In the genomic region with DNA sequence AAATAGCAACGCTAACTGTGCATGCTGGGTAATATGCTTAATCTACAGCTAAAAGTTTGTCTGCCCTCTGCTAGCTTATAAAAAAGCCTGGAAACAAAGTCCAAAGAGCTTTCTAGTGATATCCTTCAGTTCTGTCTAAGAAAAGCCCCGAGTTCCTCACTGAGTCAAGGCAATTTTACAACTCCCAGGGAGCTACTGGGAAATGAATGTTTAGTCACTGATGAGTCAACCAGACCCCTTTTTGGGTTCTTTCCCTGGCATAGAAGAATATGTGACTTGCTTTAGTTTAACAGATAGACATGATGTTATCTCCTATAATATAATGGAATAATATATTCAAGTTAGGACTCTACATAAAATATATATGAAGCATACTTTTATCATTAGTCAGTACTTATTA, we compare ENCODE assay signal across 30 mouse cellular contexts.
DNase-seq lines count a peak whose midpoint lies in the region; ATAC-seq lines count a peak whose summit lies in the region.
"Had no signal": no experiment of that assay in that cellular context is flagged by ENCODE, and none has a peak within 500 bp of the region (broad histone marks: within the 10 kb centered on the region; RNA-seq: fewer than 3 reads in every experiment).

No protein-coding gene starts in this region.

- H3K27ac ChIP-seq in forebrain, embryonic 13.5 days: no peak overlapping the region
- H3K27ac ChIP-seq: embryonic facial prominence, embryonic 10.5 days; embryonic facial prominence, embryonic 13.5 days; forebrain, embryonic 12.5 days; heart, adult 2 months; heart, embryonic 10.5 days; heart, embryonic 13.5 days; hindbrain, embryonic 14.5 days; hindbrain, postnatal 0 days had no signal

- 78% methylated on average over 2 of the region's 2 CpGs for WGBS in forebrain, embryonic 13.5 days

- DNase-seq in frontal cortex, postnatal 25 days (ENCODE audit: low spot score in 2 of 2): no peak
- DNase-seq in 3T3-L1 (ENCODE audit: low read depth, low spot score) (peak; percentile 76), NIH3T3 (ENCODE audit: low read depth) (peak; percentile 54)
- no peak for DNase-seq in cerebellum, postnatal 4 days (ENCODE audit: low spot score in 2 of 2)
- DNase-seq: adrenal gland, postnatal 10 days; adrenal gland, postnatal 36 days; cerebellum, adult 11 months; cerebellum, adult 2 months; cerebellum, adult 9-11 months; cerebellum, postnatal 25 days; embryo, embryonic 11 days; gastrocnemius, postnatal 10 days; gastrocnemius, postnatal 36 days; heart, adult 2 months; heart, postnatal 14 days; heart, postnatal 4 days; kidney, adult 11 months had no signal

- H3K4me1 ChIP-seq in forebrain, embryonic 13.5 days: peaks cover 10% of the 10 kb centered on the region; the same call in 1 of the 2 replicates

- peak; percentile 43; the same call in 1 of the 2 replicates for ATAC-seq in frontal cortex, adult (ENCODE audit: low TSS enrichment)
- no peak for ATAC-seq in forebrain, embryonic 13.5 days
- ATAC-seq: forebrain, embryonic 16.5 days; hindbrain, postnatal 0 days; inflammation-experienced regulatory T-cells, adult 6 months; Patski had no signal

- no peak overlapping the region for H3K4me2 ChIP-seq in forebrain, embryonic 13.5 days
- H3K4me2 ChIP-seq: embryonic facial prominence, embryonic 13.5 days; forebrain, embryonic 12.5 days; heart, embryonic 13.5 days; hindbrain, embryonic 14.5 days had no signal

- H3K36me3 ChIP-seq in forebrain, embryonic 13.5 days (ENCODE audit: poor library complexity, severe bottlenecking): no peaks in the 10 kb centered on the region
- H3K36me3 ChIP-seq: embryonic facial prominence, embryonic 10.5 days; embryonic facial prominence, embryonic 13.5 days; forebrain, embryonic 12.5 days; heart, embryonic 10.5 days; heart, embryonic 13.5 days had no signal

- no peak overlapping the region for H3K9ac ChIP-seq in forebrain, embryonic 13.5 days
- H3K9ac ChIP-seq: embryonic facial prominence, embryonic 13.5 days; forebrain, embryonic 12.5 days; heart, embryonic 13.5 days; hindbrain, embryonic 14.5 days had no signal

- H3K9me3 ChIP-seq in forebrain, embryonic 13.5 days (replicated peaks): no peaks in the 10 kb centered on the region
- H3K9me3 ChIP-seq: embryonic facial prominence, embryonic 10.5 days; embryonic facial prominence, embryonic 13.5 days; forebrain, embryonic 12.5 days; heart, embryonic 10.5 days; heart, embryonic 13.5 days had no signal

- no peaks in the 10 kb centered on the region for H3K27me3 ChIP-seq in forebrain, embryonic 13.5 days
- H3K27me3 ChIP-seq: embryonic facial prominence, embryonic 13.5 days; heart, embryonic 13.5 days; Patski had no signal

- no peak overlapping the region for H3K4me3 ChIP-seq in forebrain, embryonic 13.5 days
- H3K4me3 ChIP-seq: embryonic facial prominence, embryonic 10.5 days; embryonic facial prominence, embryonic 13.5 days; erythroblast, embryonic 14.5 days; forebrain, embryonic 12.5 days; heart, adult 2 months; heart, embryonic 10.5 days; heart, embryonic 13.5 days had no signal

Comparison
In these comparisons a context has a peak if more than half of its experiments do, and no peak if none do; other contexts are left out.
1. DNase-seq: peak in 3T3-L1 (single experiment) and NIH3T3 (single experiment); none in frontal cortex, postnatal 25 days (0 of 2) and cerebellum, postnatal 4 days (0 of 2).